10 mouse cellular contexts compared by ENCODE assay signal in the genomic region with DNA sequence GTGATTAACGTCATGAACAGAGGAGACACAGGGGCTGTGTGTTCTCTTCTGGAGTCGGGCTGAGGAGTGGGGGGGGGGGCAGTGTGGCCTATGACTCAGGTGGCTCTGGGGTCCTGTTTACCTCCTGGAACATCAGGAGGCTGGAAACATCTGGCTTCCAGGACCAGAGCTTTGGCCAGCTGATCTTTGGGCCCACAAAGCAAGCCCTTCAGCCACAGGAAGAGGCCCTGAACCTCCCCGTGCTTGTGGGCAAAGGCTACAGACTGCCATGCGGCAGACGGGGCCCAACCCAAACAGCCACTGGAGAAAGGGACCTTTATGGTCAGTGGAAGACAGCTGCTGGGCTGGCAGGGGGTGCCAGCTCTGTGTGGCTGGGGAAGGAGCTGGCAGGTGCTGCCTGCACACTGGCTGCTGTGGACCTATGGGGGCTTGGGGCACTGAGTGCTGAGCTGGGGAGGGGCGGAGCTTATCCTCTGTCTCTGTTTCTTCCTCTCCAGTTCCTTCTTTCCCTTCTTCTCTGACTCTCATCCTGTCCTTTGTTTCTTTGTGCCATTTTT. TPM values are rescaled to one million over a fixed set of nuclear protein-coding genes. Genes with fewer than 3 reads are reported as not detected.
DNase-seq lines count a peak whose midpoint lies in the region; ATAC-seq and TF ChIP-seq lines count a peak whose summit lies in the region.
"Had no signal": no experiment of that assay in that cellular context is flagged by ENCODE, and none has a peak within 500 bp of the region (broad histone marks: within the 10 kb centered on the region; RNA-seq: fewer than 3 reads in every experiment).

No protein-coding gene starts in this region.

- no peaks in the 10 kb centered on the region for H3K36me3 ChIP-seq in midbrain, embryonic 10.5 days
- H3K36me3 ChIP-seq in midbrain, embryonic 16.5 days (ENCODE audit: control insufficient read depth, insufficient read depth, low read length), result no peaks in the 10 kb centered on the region
- H3K36me3 ChIP-seq in E14TG2a.4 (ENCODE audit: insufficient read depth, low read length), result no peaks in the 10 kb centered on the region
- no peaks in the 10 kb centered on the region for H3K36me3 ChIP-seq in forebrain, postnatal 0 days (ENCODE audit: insufficient read depth)
- no peaks in the 10 kb centered on the region for H3K36me3 ChIP-seq in limb, embryonic 14.5 days (ENCODE audit: control insufficient read depth, insufficient read depth, low read length)
- no peaks in the 10 kb centered on the region for H3K36me3 ChIP-seq in kidney, embryonic 16.5 days (ENCODE audit: insufficient read depth, low read length)
- H3K36me3 ChIP-seq: heart, embryonic 12.5 days had no signal

- peak overlapping the region; percentile 63 for H3K27ac ChIP-seq in midbrain, embryonic 10.5 days (replicated peaks)
- no peak overlapping the region for H3K27ac ChIP-seq in midbrain, embryonic 16.5 days (ENCODE audit: low read length)
- no peak overlapping the region for H3K27ac ChIP-seq in forebrain, postnatal 0 days (ENCODE audit: low read depth, low read length)
- no peak overlapping the region for H3K27ac ChIP-seq in limb, embryonic 14.5 days (replicated peaks; ENCODE audit: low read depth, low read length)
- no peak overlapping the region for H3K27ac ChIP-seq in kidney, embryonic 16.5 days (ENCODE audit: low read length)

- no peaks in the 10 kb centered on the region for H3K9me3 ChIP-seq in midbrain, embryonic 10.5 days (replicated peaks)
- H3K9me3 ChIP-seq in midbrain, embryonic 16.5 days (replicated peaks; ENCODE audit: control insufficient read depth, low read length, poor library complexity, severe bottlenecking), result no peaks in the 10 kb centered on the region
- H3K9me3 ChIP-seq in E14TG2a.4 (ENCODE audit: low read length), result no peaks in the 10 kb centered on the region
- H3K9me3 ChIP-seq in forebrain, postnatal 0 days (ENCODE audit: low read length), result no peaks in the 10 kb centered on the region
- H3K9me3 ChIP-seq in limb, embryonic 14.5 days (ENCODE audit: control insufficient read depth, low read length), result no peaks in the 10 kb centered on the region
- H3K9me3 ChIP-seq in kidney, embryonic 16.5 days (ENCODE audit: low read length), result no peaks in the 10 kb centered on the region
- H3K9me3 ChIP-seq: heart, embryonic 12.5 days had no signal

- no peaks in the 10 kb centered on the region for H3K27me3 ChIP-seq in midbrain, embryonic 10.5 days (ENCODE audit: low read depth, poor library complexity, severe bottlenecking)
- no peaks in the 10 kb centered on the region for H3K27me3 ChIP-seq in midbrain, embryonic 16.5 days (ENCODE audit: control insufficient read depth, insufficient read depth, low read depth, low read length)
- no peaks in the 10 kb centered on the region for H3K27me3 ChIP-seq in E14TG2a.4 (ENCODE audit: insufficient read depth, low read length)
- H3K27me3 ChIP-seq in forebrain, postnatal 0 days (ENCODE audit: insufficient read depth, low read length), result no peaks in the 10 kb centered on the region
- no peaks in the 10 kb centered on the region for H3K27me3 ChIP-seq in limb, embryonic 14.5 days (ENCODE audit: control insufficient read depth, insufficient read depth, low read length)
- H3K27me3 ChIP-seq in kidney, embryonic 16.5 days (ENCODE audit: insufficient read depth, low read length), result no peaks in the 10 kb centered on the region

- no peak for TF ChIP-seq CTCF in E14TG2a.4 (conservative IDR thresholded peaks at IDR 0.05; ENCODE audit: low read length)
- no peak for TF ChIP-seq CTCF in forebrain, postnatal 0 days (IDR thresholded peaks at IDR 0.05; ENCODE audit: low read depth)

- TF ChIP-seq POLR2A in limb, embryonic 14.5 days (IDR thresholded peaks at IDR 0.05; ENCODE audit: borderline replicate concordance, extremely low read depth, insufficient read depth, insufficient read length), result no peak

- H3K4me2 ChIP-seq in midbrain, embryonic 16.5 days (ENCODE audit: low read length), result no peak overlapping the region
- H3K4me2 ChIP-seq in forebrain, postnatal 0 days (ENCODE audit: low read depth), result no peak overlapping the region
- no peak overlapping the region for H3K4me2 ChIP-seq in limb, embryonic 14.5 days (replicated peaks; ENCODE audit: low read depth, low read length, severe bottlenecking)
- H3K4me2 ChIP-seq in kidney, embryonic 16.5 days (replicated peaks; ENCODE audit: low read depth, low read length), result no peak overlapping the region
- H3K4me2 ChIP-seq: heart, embryonic 12.5 days had no signal

- no peak for ATAC-seq in midbrain, embryonic 16.5 days
- ATAC-seq in forebrain, postnatal 0 days, result peak; percentile 67
- ATAC-seq in limb, embryonic 14.5 days (ENCODE audit: low FRiP score, low read depth), result no peak
- ATAC-seq in kidney, embryonic 16.5 days (ENCODE audit: low FRiP score, low TSS enrichment), result no peak

- H3K4me1 ChIP-seq in midbrain, embryonic 10.5 days, result peaks cover 5% of the 10 kb centered on the region; the same call in 1 of the 2 replicates
- no peaks in the 10 kb centered on the region for H3K4me1 ChIP-seq in midbrain, embryonic 16.5 days (ENCODE audit: control insufficient read depth, insufficient read depth, low read length)
- peaks cover 51% of the 10 kb centered on the region for H3K4me1 ChIP-seq in E14TG2a.4 (replicated peaks; ENCODE audit: low read depth, low read length)
- H3K4me1 ChIP-seq in forebrain, postnatal 0 days (ENCODE audit: insufficient read depth), result no peaks in the 10 kb centered on the region
- no peaks in the 10 kb centered on the region for H3K4me1 ChIP-seq in limb, embryonic 14.5 days (ENCODE audit: control insufficient read depth, insufficient read depth, low read length)
- H3K4me1 ChIP-seq in kidney, embryonic 16.5 days (ENCODE audit: insufficient read depth, low read length), result no peaks in the 10 kb centered on the region
- H3K4me1 ChIP-seq: heart, embryonic 12.5 days had no signal

- no peak overlapping the region for H3K9ac ChIP-seq in midbrain, embryonic 16.5 days (ENCODE audit: low read depth, low read length)
- H3K9ac ChIP-seq in forebrain, postnatal 0 days, result no peak overlapping the region
- H3K9ac ChIP-seq in limb, embryonic 14.5 days (ENCODE audit: low read depth, low read length, severe bottlenecking), result no peak overlapping the region
- H3K9ac ChIP-seq in kidney, embryonic 16.5 days (replicated peaks; ENCODE audit: low read length), result no peak overlapping the region
- H3K9ac ChIP-seq: heart, embryonic 12.5 days had no signal

- no peak for DNase-seq in midbrain, embryonic 10.5 days (ENCODE audit: low spot score)
- no peak for DNase-seq in forebrain, postnatal 0 days
- peak; percentile 19 for DNase-seq in limb, embryonic 14.5 days (ENCODE audit: low spot score)
- no peak for DNase-seq in lung, adult 18-20 months
- DNase-seq: kidney, adult 11 months; spleen, adult 18-20 months had no signal

- H3K4me3 ChIP-seq in midbrain, embryonic 10.5 days, result no peak overlapping the region
- H3K4me3 ChIP-seq in midbrain, embryonic 16.5 days (ENCODE audit: low read depth, low read length), result no peak overlapping the region
- peak overlapping the region; percentile 48; the same call in 1 of the 2 replicates for H3K4me3 ChIP-seq in E14TG2a.4 (replicated peaks; ENCODE audit: low read length)
- no peak overlapping the region for H3K4me3 ChIP-seq in forebrain, postnatal 0 days (ENCODE audit: low read depth, low read length)
- no peak overlapping the region for H3K4me3 ChIP-seq in limb, embryonic 14.5 days (replicated peaks; ENCODE audit: low read length)
- H3K4me3 ChIP-seq in kidney, embryonic 16.5 days (ENCODE audit: low read length), result no peak overlapping the region
- H3K4me3 ChIP-seq: heart, embryonic 12.5 days had no signal

- 75% methylated on average over 6 of the region's 6 CpGs for WGBS in midbrain, embryonic 10.5 days
- 55% methylated on average over 6 of the region's 6 CpGs for WGBS in midbrain, embryonic 16.5 days
- WGBS in forebrain, postnatal 0 days, result 49% methylated on average over 6 of the region's 6 CpGs
- 61% methylated on average over 6 of the region's 6 CpGs for WGBS in limb, embryonic 14.5 days
- WGBS in kidney, embryonic 16.5 days, result 51% methylated on average over 6 of the region's 6 CpGs

RNA-seq across cellular contexts. Expression of gene Spock2, which starts 45.2 kb away (rescaled TPM):
- 7.9 and 16.0 TPM in 2 replicates for polyA plus RNA-seq in midbrain, embryonic 10.5 days (2016; fragmentation: Nextera tagmentation; extraction: Ambion mirVana)
- 115 and 129 TPM in 2 replicates for polyA plus RNA-seq in midbrain, embryonic 16.5 days (2015; fragmentation: Nextera tagmentation; extraction: Ambion mirVana)
- 156 and 215 TPM in 2 replicates for total RNA-seq in forebrain, postnatal 0 days (2014; rRNA removed)
- 50.7 and 84.8 TPM in 2 replicates for polyA plus RNA-seq in forebrain, postnatal 0 days (2015; fragmentation: Nextera tagmentation; extraction: Ambion mirVana)
- 17.4 and 17.7 TPM in 2 replicates for polyA plus RNA-seq in limb, embryonic 14.5 days (2012; rRNA removed)
- 7.3 and 7.6 TPM in 2 replicates for polyA plus RNA-seq in limb, embryonic 14.5 days (2014; fragmentation: Nextera tagmentation; extraction: Ambion mirVana)
- polyA plus RNA-seq in kidney, embryonic 16.5 days (2015; fragmentation: Nextera tagmentation; extraction: Ambion mirVana), result 47.1 and 56.8 TPM in 2 replicates
